Mouse (Mus musculus) retina, adult 2 months (tissue): ENCODE measurements around the gene Olfr63.
"Not testable (repeated sequence)": the region's sequence is repeated elsewhere in the genome, so short reads cannot be mapped to it uniquely, and the experiment has no call there.

Source experiments
- DNase-seq: peaks from one replicate; pipeline ENCODE4 v3.0.0-alpha.2; 2012; ENCODE audit warnings: low read depth, low spot score

Gene Olfr63

DNA sequence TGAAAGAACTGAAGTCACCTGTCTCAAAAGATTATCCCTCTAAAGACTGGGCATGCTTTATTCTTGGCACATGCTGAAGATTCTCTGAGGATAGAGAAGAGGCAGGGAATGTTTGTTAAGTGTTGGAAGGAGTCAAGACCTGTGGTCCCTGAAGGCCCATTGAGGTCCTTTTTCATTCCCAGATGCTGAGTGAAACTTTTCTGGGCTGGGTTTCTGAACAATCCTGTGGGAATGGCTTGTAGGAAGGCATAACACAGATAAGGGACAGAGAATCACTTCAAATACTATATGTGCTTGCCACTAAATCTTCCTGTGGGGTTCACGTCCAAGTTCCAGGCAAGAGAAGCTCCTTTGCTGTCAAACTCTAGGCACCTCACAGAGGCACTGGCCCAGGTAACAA is at the start of gene Olfr63:
Gene Olfr63, plus strand, starts transcription at position 301 of the 400 bp plus-strand sequence.
- no peak for DNase-seq

DNA sequence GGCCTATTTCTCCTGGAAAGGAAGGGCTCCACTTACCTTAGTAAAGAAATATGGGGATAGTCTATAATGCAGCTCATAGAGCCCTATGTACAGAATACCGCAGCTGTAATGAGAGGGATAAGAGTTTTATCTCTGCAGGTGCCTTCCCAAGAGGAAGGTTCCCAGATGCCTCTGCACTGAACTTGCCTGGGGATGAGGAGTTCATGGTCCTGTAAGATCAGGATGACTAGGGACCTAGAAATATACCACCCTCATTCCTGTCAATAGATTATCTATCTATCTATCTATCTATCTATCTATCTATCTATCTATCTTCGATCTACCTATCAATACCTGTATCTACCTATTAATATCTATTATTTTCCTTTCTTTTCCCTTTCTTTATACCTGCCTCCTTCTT is 42.9 kb upstream of the Olfr63 start, which contains the start of gene Olfr1564:
Gene Olfr1564, minus strand, starts transcription at position 101 of the 400 bp plus-strand sequence.
- DNase-seq, result no peak

DNA sequence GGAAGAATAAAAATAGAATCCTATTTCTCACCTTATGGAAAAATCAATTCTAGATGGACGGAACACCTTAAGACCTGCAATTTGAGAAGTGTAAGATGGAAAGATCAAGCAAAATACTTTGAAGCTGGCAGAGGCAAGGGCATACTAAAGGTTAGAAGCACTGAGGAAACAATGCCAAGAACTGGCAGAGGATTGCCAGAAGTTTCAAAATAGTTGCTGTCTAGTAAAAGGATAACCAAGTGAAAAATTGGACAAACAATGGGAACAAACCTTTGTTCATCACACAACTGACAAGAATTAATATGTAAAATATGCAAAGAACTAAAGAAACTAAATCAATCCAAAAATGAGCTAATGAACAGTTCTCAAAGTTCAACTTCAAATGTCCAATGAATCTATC is 27.8 kb upstream of the Olfr63 start:
- not testable (repeated sequence) for DNase-seq

DNA sequence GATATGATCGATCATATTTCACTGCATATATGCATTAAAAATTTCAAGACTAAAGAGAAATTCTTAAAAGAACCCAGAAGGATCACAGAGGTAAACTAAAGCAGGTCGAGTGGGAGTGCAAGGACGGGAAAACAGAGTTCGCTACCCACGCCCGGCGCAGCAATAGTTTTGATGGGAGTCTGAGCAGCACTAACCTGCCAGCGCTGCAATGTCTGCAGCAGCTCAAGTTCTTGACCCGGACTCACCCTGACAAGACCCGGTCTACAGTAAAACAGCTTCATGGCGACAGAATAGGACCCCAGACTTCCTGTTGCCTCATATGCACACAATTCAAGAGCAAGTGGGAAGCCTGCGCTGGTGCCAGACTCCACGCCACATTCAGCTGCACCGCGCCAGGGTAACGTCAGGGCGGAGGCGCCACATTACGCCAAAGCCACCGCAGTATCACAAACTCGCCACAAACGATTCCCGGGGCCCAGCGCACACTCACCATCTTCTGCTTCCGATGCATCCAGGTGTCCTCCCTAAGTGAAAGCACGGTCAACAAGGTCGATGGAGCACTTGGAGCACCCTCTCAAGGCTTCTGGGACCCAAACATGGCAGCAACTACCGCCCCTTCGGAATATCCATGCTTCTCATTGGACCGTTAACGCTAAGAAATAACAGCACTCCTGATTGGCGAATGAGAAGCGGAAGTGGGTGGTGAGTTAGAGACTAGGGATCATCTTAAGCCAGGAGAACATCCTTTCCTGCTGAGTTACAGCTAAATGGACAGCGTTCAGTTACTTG is 9.8 kb upstream of the Olfr63 start, which contains the start of gene Zfp955a:
Gene Zfp955a, minus strand, starts transcription at position 616 of the 789 bp plus-strand sequence.
- not testable (repeated sequence) for DNase-seq

DNA sequence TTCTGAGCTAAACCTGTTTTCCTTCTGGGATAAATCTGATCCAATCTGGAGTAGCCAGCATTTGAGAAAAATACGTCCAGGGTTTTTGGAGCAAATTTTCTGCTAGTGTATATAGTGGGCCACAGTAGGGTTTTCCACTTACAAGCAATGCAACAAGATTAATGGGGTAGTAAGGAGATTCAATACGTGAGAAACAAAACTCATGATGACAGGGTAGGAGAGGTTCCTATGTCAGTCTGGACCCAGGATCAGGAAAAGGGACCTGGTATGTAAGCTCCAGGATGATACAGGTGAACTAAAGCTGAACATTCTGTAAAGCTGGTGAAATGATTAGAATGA is 9.2 kb upstream of the Olfr63 start:
- not testable (repeated sequence) for DNase-seq

DNA sequence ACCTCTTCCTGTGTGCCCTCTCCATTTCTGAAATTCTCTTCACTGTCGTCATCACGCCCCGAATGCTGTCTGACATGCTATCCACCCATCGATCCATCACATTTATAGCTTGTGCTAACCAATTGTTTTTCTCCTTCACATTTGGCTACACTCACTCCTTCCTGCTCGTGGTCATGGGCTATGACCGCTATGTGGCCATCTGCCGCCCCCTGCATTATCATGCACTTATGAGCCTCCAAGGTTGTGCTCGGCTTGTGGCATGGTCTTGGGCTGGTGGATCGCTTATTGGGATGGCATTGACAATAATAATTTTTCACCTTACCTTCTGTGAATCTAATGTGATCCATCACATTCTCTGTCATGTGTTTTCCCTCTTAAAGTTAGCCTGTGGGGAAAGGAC is 4.4 kb downstream of the Olfr63 start:
- DNase-seq, result no peak

DNA sequence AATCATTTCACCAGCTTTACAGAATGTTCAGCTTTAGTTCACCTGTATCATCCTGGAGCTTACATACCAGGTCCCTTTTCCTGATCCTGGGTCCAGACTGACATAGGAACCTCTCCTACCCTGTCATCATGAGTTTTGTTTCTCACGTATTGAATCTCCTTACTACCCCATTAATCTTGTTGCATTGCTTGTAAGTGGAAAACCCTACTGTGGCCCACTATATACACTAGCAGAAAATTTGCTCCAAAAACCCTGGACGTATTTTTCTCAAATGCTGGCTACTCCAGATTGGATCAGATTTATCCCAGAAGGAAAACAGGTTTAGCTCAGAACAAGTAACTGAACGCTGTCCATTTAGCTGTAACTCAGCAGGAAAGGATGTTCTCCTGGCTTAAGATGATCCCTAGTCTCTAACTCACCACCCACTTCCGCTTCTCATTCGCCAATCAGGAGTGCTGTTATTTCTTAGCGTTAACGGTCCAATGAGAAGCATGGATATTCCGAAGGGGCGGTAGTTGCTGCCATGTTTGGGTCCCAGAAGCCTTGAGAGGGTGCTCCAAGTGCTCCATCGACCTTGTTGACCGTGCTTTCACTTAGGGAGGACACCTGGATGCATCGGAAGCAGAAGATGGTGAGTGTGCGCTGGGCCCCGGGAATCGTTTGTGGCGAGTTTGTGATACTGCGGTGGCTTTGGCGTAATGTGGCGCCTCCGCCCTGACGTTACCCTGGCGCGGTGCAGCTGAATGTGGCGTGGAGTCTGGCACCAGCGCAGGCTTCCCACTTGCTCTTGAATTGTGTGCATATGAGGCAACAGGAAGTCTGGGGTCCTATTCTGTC is 24.8 kb downstream of the Olfr63 start, which contains the start of gene Zfp955b:
Gene Zfp955b, plus strand, starts transcription at position 506 of the 837 bp plus-strand sequence.
- DNase-seq, result not testable (repeated sequence)

DNA sequence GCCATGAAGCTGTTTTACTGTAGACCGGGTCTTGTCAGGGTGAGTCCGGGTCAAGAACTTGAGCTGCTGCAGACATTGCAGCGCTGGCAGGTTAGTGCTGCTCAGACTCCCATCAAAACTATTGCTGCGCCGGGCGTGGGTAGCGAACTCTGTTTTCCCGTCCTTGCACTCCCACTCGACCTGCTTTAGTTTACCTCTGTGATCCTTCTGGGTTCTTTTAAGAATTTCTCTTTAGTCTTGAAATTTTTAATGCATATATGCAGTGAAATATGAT is 25.3 kb downstream of the Olfr63 start:
- not testable (repeated sequence) for DNase-seq
